Mouse (Mus musculus): ENCODE results near the gene Trappc12. TPM values are rescaled to one million over a fixed set of nuclear protein-coding genes. Genes with fewer than 3 reads are reported as not detected.
"Not testable (repeated sequence)": the region's sequence is repeated elsewhere in the genome, so short reads cannot be mapped to it uniquely, and the experiment has no call there.

The Trappc12 gene
- polyA plus RNA-seq, 1 experiment: 30.7 TPM

DNA sequence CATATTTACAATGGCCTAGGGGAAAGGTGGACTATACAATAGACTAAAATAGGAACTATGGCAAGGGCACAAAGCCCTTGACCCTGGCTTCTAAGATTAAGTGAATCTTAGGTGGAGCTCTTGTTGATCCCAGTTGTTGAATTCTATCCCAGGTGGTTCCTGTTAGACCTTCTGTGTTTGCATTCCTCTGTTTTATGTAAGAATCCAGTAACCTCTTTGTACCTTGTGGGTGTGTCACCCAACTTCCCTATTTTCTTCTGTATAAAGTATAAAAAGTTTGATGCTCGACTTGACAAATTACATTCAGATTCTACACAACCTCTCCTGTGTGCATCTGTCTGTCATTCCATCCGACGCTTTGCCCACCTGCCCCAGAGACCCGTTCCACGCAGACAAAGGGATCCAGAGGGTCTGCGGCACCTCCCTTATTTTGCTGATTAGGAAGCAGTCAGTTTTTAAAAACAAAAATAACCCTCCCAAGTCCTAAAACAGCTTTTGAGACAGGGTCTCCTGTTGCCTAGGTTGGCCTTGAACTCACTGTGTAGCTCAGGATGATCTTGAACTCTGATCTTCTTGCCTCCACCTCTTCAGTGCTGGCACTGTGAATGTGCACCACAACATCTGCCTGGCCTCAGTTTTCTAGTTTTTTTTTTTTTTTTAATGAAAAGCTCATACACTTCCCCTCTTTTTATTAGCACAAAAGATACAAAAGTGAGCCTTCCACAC lies 16.6 kb downstream of the Trappc12 start:
- not testable (repeated sequence) for DNase-seq (ENCODE audit: low read depth)

DNA sequence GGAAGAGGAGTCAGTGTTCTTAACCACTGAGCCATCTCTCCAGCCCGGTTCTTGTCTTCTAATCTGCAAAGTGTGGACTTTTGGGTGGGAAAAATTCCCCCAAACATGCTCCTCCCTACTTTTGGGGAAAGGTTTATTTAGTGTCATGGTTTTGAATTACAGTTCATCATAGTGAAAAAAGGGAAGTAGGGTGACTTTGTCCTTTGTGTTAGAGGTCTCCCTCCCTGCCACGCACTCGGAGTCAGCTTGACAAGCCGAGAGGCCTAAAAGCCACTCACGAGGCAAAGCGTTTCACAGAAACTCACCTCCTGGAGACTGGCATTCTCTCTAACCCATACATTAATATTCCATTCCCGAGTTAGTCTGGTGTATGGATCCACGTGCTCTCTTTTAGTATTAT lies 17.6 kb downstream of the Trappc12 start:
- DNase-seq (ENCODE audit: low read depth): no peak

DNA sequence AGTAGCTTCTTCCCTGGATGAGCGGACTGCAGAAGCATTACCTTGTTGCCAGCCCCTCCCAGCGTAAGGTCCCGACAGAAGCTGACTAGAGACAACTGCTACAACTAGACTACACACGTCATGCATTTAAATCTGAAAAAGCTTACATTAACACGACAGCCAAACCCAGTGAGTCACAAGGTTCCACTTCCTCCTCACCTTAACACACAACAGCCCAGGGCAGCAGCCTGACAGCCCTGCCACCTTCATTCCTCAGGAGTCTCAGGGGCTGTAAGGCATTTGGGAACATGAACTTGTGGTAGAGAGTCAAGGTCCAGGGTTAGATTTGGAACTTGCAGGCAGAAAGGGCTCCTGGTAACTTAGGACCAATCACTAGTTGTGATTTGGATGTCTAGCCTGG lies 23.2 kb downstream of the Trappc12 start:
- DNase-seq (ENCODE audit: low read depth): no peak

DNA sequence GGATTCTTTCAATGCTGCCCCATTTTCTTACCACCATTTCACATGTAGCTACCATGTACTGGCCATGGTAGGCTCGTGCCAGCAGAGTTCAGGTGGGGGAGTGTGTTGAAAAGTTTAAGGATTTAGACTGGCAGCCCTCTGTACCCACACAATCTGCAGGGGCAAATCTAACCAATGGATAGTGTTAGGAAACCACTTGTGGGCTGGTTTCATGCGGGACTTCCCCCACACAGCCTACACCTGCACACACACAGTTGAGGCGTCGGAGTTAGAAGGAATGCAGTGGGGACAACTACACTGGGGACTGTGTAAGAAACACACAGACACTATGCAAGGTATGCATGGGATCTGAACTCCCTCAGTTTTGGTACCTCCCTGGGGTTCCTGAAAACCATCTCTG lies 24.1 kb downstream of the Trappc12 start:
- no peak for DNase-seq (ENCODE audit: low read depth)

DNA sequence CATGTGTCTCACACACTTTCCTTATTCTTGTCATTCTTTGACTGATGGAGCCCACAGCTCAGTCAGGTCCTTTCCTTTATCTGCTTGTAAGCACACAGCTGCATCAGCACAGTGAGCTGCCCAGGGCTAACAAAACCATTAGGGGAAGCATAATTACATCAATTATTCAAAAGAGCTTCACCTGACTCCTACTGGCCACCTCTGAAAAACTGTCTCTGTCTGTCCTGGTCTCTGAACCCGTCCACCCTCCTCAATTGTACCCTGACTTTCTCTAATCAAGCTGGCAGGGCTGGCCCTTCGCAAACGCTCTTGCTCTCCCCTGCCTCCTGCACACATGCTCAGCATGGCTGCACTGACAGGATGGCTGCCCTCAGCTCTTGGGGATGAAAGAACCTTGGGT lies 25.9 kb downstream of the Trappc12 start:
- no peak for DNase-seq (ENCODE audit: low read depth)

DNA sequence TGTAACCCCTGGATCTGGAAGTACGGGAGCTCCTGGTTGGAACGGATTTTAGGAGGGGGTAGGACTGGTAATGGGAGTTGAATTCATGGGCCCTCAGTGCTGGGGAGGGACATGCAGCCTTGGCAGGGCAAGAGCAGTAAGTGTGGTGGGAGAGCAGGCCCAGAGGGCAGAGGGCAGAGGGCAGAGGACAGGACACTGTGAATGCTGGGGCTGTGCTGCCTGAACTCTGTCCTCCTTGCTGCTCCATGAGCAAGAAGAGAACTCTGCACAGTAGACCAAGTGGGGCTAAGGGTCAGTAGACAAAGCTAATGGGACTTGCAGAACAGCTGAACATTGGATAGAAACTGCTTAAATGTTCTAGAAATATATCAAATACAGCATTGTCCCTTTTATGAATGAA lies 32.2 kb downstream of the Trappc12 start:
- DNase-seq (ENCODE audit: low read depth): no peak

DNA sequence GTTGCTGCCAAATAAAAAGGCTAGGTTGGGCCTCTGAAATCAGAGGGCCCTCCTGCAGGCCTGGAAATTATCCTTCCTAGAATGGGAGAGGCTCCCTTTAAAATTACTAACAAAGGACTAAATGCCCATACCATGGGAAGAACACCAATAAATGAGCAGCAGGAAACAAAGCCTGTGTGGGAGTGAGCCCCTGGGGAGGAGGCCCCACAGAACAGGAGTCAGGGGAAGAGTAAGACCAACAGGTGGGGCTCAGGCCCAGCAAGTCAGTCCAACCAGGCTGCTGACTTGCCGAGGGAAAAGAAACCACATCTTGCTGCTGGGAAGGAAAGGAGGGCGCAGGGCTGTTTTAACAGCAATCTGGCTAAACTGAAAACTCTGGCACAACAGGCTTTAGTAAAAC lies 33.2 kb downstream of the Trappc12 start:
- no peak for DNase-seq (ENCODE audit: low read depth)

DNA sequence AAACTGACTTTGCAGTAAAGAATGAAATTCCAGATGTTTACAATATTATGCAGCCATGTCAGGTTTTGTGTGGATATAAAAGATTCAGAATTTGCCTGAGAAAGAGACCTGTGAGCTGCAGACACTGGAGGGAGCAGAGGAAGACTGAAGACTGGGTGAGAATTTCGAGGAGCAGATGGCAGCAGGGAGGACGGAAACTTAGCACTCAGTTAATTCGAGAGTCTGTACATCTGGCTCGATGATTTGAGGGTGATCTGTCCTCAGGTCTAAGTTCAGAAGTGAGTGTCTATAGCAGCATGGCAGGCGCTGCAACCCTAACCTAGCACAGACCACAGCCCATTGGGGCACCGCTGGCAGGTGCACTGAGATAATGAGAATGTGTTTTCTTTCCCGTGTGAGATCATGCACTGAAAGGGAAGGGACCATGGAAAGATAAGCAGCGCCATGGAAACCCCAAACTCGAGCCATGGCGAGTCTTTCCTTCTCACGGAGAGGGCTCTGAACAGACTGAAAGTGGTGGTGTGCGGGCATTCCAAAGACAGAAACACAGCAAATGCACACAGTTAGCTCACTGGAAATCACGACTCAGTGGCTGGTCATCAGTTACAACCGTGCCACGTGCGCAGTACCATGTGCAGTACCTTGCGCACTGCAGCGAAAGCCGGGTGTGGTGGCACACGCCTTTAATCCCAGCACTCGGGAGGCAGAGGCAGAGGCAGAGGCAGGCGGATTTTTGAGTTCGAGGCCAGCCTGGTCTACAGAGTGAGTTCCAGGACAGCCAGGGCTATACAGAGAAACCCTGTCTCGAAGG lies 35.2 kb downstream of the Trappc12 start:
- DNase-seq (ENCODE audit: low read depth): no peak

DNA sequence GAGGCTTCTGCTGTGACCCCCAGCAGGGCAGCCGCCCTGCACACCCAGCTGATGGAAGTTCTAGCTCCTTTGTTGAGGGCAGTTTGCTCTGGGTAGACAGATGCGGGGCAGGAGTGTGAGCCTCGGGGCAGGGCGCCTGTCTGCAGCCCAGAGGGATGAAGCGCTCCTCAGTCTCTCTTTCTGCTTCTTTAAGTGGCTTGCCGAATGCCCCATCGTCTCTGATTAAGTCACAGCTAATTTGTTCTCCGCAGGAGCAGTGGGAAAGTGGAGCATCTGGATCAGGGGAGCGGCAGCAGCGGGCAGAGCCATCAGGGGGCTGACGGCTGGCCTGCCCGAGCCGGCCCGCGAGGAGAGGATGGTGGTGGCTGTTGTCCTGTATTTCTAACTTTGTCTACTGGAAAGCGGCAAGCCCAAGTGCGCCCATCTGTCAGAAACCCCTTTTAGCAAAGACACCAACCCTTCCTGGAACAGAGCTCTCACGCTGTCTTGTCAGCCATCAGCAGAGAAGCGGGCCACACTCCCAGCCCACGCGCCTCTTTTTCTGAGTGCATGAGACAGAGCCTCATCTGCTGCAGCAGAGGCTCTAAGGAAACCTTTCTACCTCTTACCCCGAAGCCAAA lies 39.6 kb downstream of the Trappc12 start:
- DNase-seq (ENCODE audit: low read depth): no peak

DNA sequence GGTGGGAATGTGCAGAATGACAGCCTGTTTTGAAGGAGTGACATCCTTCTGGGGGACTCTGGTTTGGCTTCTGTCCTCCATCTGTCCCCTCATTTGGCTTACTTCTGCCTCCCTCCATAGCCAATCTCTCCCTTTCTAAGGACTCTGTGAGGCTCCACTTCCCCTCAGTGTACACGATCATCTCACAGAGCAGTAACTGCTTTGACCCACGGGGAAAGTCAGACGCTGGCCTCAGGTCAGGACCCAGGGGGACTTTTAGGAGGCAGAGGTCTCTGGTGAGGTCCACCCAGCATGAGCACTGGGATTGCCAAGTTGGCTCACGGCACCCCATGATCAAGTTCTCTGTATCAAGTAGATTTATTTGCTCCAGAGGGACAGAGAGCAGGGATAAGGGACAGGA lies 42.1 kb downstream of the Trappc12 start:
- no peak for DNase-seq (ENCODE audit: low read depth)

DNA sequence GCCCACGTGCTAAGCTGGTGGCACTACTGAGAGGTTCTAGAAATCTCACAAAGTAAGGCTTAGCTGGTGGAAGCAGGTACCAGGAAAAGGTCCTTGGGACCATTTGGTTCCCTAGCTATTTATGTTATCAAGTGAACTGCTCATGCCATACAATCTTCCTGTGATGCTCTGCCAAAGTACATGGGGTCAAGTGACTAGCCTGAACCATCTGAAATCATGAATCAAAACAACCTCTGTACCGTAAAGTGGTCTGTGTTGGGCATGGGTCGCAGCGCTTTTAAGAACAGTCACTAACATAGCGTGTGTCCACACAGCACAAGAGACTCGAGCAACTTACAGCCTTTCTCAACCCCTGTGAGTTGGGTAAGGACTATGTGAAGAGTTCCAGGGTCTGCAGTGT lies 45.1 kb downstream of the Trappc12 start:
- no peak for DNase-seq (ENCODE audit: low read depth)

DNA sequence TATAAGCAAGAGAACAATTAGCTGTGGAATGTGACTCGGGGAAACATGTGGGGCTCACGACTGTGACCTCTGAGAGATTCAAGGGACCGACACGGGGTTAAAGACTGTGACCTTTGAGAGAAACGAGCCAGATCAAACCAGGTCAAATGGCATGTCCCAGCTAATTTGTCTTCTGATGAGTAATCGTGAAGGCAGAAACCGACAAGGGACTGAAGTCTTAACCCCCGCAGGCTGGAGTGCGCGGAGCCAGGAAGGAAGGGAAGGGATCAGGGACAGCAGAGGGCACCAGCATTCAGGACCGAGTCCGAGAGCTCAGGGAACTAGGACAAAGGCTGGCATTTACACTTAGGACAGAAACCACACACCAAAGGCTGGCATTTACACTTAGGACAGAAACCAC lies 45.9 kb downstream of the Trappc12 start:
- DNase-seq (ENCODE audit: low read depth): no peak

DNA sequence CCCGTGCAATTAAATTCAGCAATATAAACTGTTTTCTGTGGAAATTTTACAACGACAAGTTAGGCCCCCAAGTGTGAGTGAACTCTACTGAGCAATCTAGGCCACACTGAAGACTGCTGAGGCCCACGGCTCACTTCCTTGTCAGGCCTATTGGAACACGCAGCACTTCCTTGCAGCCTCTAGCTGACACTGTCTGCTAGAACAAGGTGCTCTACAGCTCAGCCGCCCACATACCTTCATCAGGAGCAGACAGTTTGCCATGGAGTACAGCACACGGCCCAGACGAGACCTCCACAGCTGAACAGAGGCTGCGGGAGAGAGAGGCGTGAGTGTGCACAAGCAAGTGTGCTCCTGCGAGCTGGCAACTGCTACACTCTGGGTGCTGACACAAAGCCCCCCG lies 49.0 kb downstream of the Trappc12 start:
- DNase-seq (ENCODE audit: low read depth): no peak

DNA sequence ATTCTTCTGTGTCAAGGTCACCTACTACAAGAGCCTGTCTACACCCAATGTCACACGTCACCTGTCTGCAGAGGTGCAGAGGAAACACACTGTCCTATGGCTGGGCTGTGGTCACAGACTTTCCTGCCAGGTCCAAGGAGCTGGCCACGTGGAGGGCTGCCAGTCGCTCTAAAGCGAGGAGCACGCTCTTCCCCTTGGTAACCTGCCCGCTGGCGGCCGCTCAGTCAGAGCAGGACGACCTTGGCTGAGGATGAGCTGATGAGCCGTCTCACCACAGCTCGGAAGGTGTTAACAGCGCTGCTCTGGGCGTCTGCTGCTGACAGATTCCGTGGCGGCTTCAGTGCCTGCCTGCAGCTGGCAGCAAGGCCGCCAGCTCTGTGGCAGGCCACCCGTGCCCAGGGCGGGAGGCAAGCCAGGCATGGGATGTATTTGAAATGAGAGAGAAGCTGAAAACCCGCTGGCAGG lies 49.7 kb downstream of the Trappc12 start:
- no peak for DNase-seq (ENCODE audit: low read depth)

DNA sequence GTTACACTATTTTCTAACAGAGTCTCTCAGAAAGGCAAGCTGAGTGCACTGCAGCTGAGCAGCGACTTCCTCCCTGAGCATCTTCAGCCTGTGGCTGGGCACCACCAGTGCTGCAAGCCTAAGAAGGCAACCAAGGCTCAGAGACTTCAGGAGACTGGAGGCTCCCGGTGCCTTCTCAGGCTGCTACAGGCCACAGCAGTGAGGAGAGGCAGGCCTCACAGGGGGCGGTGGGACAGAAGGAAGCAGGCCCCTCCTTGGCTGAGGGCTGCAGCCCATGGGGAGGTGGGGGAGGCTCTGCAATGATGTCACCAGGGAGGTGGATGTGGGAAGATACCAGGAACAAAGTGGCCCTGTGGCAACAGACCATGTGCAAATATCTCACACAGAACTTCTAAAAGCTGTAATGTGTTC lies 50.2 kb downstream of the Trappc12 start:
- DNase-seq (ENCODE audit: low read depth): no peak

DNA sequence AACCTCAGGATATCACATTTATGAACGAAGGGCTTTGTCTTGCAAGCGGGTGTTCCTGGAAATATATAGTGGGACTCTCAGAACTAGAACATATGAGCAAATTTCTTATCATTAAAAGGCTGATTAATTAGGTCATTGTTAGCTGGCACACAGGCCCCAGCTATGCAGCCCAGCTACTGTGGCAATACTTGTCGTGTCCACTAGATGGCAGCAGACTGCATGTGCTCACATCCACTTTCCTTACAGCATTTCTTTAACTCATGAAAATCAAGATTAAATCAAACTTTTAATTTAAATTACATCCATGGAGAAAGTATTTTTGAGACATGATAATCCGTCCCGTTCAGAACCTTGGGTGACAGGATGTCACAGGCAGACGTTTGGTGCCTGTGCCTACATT lies 50.6 kb downstream of the Trappc12 start:
- DNase-seq (ENCODE audit: low read depth): no peak

DNA sequence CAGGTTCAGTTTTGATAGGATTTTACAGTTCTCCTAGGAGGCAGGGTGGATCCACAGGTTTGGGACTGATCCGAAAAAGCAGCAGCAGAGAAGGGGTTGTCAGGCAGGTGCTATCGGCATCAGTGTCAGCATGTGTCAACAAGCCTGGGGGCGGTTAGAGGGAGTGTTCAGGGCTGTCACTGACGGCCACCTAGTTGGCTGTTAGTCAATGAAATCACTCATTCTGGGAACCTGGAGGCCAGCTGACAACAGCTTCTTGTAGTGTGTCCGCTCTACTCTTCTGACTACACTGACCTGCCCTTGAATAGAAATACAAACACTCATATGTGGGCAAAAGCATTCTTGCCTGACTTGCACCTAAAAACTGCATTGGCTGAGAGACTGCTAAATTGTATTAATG lies 51.2 kb downstream of the Trappc12 start:
- DNase-seq (ENCODE audit: low read depth): no peak

DNA sequence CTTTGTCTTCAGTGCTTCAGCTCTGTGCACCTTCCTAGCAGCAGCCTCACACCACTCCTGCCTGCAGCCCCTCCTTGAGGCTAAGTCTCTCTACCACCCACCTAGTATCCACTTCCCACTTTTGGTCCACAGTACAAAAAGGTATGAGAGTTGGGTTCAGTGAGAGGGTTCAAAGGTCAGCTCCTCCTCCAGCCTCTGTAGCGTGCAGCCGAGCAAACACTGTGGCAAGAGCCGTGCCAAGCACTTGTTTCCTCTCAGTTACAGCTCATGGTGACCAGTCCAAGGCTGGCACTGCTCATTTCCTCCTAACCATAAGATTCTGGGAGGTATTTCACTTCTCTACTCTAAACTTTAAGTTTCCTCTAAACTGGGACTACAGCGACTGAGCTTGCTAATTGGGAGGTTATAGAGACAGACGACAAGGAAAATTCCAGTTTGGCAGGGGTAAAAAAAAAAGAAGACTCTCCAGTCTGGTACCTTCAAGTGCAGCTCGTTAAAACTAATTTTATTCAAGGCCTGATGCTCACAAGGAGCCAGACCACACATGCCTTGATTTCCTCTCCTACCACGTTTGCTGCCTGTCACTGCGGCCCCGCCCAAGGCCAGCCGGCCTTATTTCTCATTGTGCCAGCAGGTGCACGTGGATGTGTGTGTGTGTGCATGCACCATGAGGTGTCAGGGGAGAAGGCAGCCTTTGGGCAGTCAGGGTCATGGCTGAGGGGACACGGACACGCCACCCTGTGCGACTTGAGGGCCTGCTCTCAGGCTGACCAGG lies 52.3 kb downstream of the Trappc12 start:
- no peak for DNase-seq (ENCODE audit: low read depth)

DNA sequence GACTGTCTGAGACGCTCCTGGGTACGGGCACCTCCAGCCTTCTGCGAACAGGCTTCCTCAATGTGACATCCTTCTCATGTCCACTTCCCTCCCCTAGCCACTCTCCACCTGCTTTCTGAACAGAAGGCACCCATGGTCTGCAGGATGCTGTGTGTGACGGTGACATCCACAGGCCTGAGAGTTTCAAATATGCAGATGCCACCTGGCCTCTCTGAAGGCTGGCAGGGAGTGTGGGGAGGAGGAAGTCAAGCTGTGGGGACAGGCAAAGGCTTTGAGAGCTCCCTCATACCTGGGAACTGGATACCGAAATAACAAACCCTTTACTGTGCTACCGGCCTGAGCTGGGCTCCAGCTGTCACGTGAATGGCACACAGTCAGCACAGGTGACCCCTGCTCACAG lies 55.5 kb downstream of the Trappc12 start:
- DNase-seq (ENCODE audit: low read depth): no peak

DNA sequence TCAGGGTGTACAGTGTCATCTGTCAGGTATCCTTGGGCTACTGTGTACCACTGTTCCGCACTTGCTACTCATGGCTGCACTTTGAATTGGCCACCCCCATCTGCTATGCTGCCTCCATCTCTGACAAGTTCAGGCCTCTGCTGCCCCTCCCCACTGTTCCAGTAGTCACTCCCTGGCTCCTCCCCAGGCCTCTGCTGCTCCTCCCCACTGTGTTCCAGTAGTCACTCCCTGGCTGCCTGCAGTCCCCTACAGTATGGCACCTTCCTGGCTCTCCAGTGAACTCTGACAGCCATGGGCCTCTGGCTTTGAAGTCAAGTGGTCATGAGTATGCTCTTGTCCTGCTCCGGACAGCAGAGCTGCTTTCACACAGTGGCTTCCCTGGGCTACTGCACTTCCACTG lies 56.0 kb downstream of the Trappc12 start:
- no peak for DNase-seq (ENCODE audit: low read depth)

DNA sequence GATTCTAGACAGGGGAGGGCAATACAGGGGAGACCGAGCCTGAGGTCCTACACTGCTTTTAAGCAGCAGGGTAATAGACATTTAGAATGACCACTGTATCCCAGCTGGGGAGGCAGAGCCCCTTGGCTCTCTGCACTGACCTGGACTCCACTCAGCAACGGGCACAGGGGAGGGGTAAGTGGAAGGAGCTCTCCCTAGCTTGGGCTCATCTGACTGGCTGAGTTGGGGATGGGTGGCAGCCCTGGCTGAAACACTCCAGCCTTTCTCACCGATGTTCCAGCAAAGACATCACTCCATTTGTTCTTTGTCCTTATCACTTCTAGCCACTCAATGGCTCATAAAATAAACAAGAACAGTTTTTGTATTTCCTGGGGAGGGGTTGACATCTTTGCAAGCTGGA lies 56.5 kb downstream of the Trappc12 start:
- no peak for DNase-seq (ENCODE audit: low read depth)

DNA sequence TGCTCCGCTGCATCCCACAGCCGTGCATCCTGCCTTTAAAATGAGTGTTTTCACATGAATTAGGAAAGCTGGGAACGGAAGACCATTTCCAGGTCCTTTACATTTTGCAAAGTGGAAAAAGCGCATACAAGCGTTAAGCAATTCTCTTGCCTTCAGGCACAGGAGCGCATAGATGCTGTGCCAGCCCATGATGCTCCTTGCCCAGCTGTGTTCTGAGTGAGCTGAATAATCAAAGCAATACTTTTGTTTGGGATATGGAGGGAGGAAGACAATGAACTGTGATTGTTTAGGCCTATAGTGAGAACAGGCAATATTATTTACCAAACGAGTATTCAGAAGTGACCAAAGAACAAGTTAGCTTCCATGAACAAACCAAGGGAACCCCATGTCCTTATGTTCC lies 59.5 kb downstream of the Trappc12 start:
- no peak for DNase-seq (ENCODE audit: low read depth)
